Mouse (Mus musculus) heart, adult 18-20 months (tissue): ENCODE measurements around the gene Wbp2. TPM values are rescaled to one million over a fixed set of nuclear protein-coding genes. Genes with fewer than 3 reads are reported as not detected.
"Not testable (repeated sequence)": the region's sequence is repeated elsewhere in the genome, so short reads cannot be mapped to it uniquely, and the experiment has no call there.

Source experiments
- DNase-seq, 2 experiments: peaks; one replicate each; pipeline ENCODE4 v3.0.0; 2021 to 2022; ENCODE audit warnings: mixed read lengths in 1 of 2
- total RNA-seq, 2 experiments: library from RNA; stranded (reverse); gene quantifications; 2 replicates each; pipeline ENCODE4 v1.2.3; 2021

Wbp2 gene
- total RNA-seq, 2 experiments from 2014 or later: 93.3 to 109 TPM

GRCm38 (mm10) chr11:116109441-116110081 is 22.8 kb upstream of the Wbp2 start:
- peak; percentile 54 to 63 for DNase-seq

GRCm38 (mm10) chr11:116108464-116109137 is 21.8 kb upstream of the Wbp2 start:
- peak; percentile 92 to 93 for DNase-seq

GRCm38 (mm10) chr11:116107777-116108285 is 21.0 kb upstream of the Wbp2 start:
- DNase-seq: peak; percentile 51 to 57

GRCm38 (mm10) chr11:116106963-116107776 is 20.4 kb upstream of the Wbp2 start:
- peak; percentile 51 to 59 for DNase-seq

GRCm38 (mm10) chr11:116106154-116106962 is 19.6 kb upstream of the Wbp2 start:
- no peak for DNase-seq

GRCm38 (mm10) chr11:116105065-116105464 is 18.3 kb upstream of the Wbp2 start:
- DNase-seq: no peak

GRCm38 (mm10) chr11:116104006-116104646 is 17.3 kb upstream of the Wbp2 start:
- peak; percentile 82 to 94 for DNase-seq

GRCm38 (mm10) chr11:116103572-116103971 is 16.8 kb upstream of the Wbp2 start:
- peak; percentile 59 to 61 for DNase-seq

- DNase-seq: no peak
Observed at GRCm38 (mm10) chr11:116102472-116102871, 15.7 kb upstream of the Wbp2 start.

- peak; percentile 81 to 91 for DNase-seq
Observed at GRCm38 (mm10) chr11:116101931-116102381, 15.2 kb upstream of the Wbp2 start.

GRCm38 (mm10) chr11:116100839-116101238 is 14.0 kb upstream of the Wbp2 start:
- DNase-seq: no peak

GRCm38 (mm10) chr11:116100385-116100784 is 13.6 kb upstream of the Wbp2 start:
- DNase-seq: peak; percentile 89 to 97

GRCm38 (mm10) chr11:116099462-116099861 is 12.7 kb upstream of the Wbp2 start:
- no peak for DNase-seq

GRCm38 (mm10) chr11:116098711-116099460 is 12.1 kb upstream of the Wbp2 start:
- peak; percentile 67 to 76 for DNase-seq

GRCm38 (mm10) chr11:116096213-116097108 is 9.7 kb upstream of the Wbp2 start:
- peak in 1 of 2 experiments; percentile 51 for DNase-seq

- peak; percentile 88 to 90 for DNase-seq
Observed at GRCm38 (mm10) chr11:116095573-116095972, 8.8 kb upstream of the Wbp2 start.

GRCm38 (mm10) chr11:116093771-116094565 is 7.2 kb upstream of the Wbp2 start:
- peak; percentile 64 to 78 for DNase-seq

GRCm38 (mm10) chr11:116092959-116093358 is 6.2 kb upstream of the Wbp2 start:
- not testable (repeated sequence) for DNase-seq
